Mouse (Mus musculus): ENCODE results near the gene Nlrp9b. TPM values are rescaled to one million over a fixed set of nuclear protein-coding genes. Genes with fewer than 3 reads are reported as not detected.
"Not testable (repeated sequence)": the region's sequence is repeated elsewhere in the genome, so short reads cannot be mapped to it uniquely, and the experiment has no call there.

Nlrp9b gene
- 0.06 TPM in 1 of 2 replicates, not detected in the other for polyA plus RNA-seq (2015; fragmentation: Nextera tagmentation; extraction: Ambion mirVana)

GRCm38 (mm10) chr7:19991165-19991564 is at the start of gene Nlrp9b:
Nlrp9b (plus strand) TSS chr7:19991465.
- DNase-seq (ENCODE audit: low spot score); H3K9me3 ChIP-seq (ENCODE audit: low read length); H3K9ac ChIP-seq (replicated peaks; ENCODE audit: low read depth); H3K36me3 ChIP-seq (ENCODE audit: insufficient read depth, low read length); H3K4me1 ChIP-seq (ENCODE audit: insufficient read depth, low read depth, low read length); H3K27me3 ChIP-seq (replicated peaks; ENCODE audit: insufficient read depth, low read length); H3K4me3 ChIP-seq (ENCODE audit: low read depth, low read length); H3K4me2 ChIP-seq (replicated peaks; ENCODE audit: low read depth, low read length); H3K27ac ChIP-seq (ENCODE audit: low read length); ATAC-seq: not testable (repeated sequence)
- WGBS = 63% methylated on average over 7 of the region's 8 CpGs

DNA sequence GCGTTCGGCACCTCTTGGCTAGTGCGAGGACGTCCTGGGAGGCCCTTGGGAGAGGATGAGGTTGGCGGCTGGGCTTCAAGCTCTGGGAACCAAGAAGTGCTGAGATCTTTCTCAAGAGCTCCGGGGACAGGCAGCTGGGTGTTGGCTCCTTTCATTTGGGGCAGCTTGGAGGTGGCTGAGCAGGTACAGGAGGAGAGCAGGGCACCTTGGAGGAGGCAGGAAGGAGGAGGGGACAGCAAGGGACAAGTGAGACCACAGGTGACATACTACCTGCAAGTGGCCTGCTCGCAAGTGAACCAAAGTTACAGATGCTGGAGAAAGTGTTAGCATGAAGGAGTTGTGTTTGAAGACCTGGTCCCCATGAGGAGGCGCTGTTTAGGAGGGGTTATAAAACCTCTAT is 46.6 kb upstream of the Nlrp9b start:
- no peak for ATAC-seq
- 88% methylated on average over 8 of the region's 8 CpGs for WGBS
- H3K9me3 ChIP-seq (ENCODE audit: low read length) = no peaks in the 10 kb centered on the region

GRCm38 (mm10) chr7:19945201-19945600 is 46.1 kb upstream of the Nlrp9b start:
- TF ChIP-seq EP300 (IDR thresholded peaks at IDR 0.05) (no peak), CTCF (IDR thresholded peaks at IDR 0.05) (no peak)
- H3K36me3 ChIP-seq (ENCODE audit: insufficient read depth, low read length) = no peaks in the 10 kb centered on the region
- no peaks in the 10 kb centered on the region for H3K4me1 ChIP-seq (ENCODE audit: insufficient read depth, low read depth, low read length)
- DNase-seq (ENCODE audit: low spot score) (no peak), ATAC-seq (no peak)
- no peak overlapping the region for H3K9ac ChIP-seq (replicated peaks; ENCODE audit: low read depth)
- no peak overlapping the region for H3K4me3 ChIP-seq (ENCODE audit: low read depth, low read length)
- H3K9me3 ChIP-seq (ENCODE audit: low read length) = no peaks in the 10 kb centered on the region
- 85% methylated on average over 5 of the region's 5 CpGs for WGBS
- H3K4me2 ChIP-seq (replicated peaks; ENCODE audit: low read depth, low read length) = no peak overlapping the region
- no peak overlapping the region for H3K27ac ChIP-seq (ENCODE audit: low read length)
- no peaks in the 10 kb centered on the region for H3K27me3 ChIP-seq (replicated peaks; ENCODE audit: insufficient read depth, low read length)

More for the DNA sequence above, 46.6 kb upstream of the Nlrp9b start:
- TF ChIP-seq CTCF (IDR thresholded peaks at IDR 0.05) = no peak
- no peak for TF ChIP-seq EP300 (IDR thresholded peaks at IDR 0.05)
- H3K9ac ChIP-seq (replicated peaks; ENCODE audit: low read depth) = no peak overlapping the region
- H3K36me3 ChIP-seq (ENCODE audit: insufficient read depth, low read length) = no peaks in the 10 kb centered on the region
- H3K27ac ChIP-seq (ENCODE audit: low read length) = no peak overlapping the region
- no peaks in the 10 kb centered on the region for H3K27me3 ChIP-seq (replicated peaks; ENCODE audit: insufficient read depth, low read length)
- H3K4me3 ChIP-seq (ENCODE audit: low read depth, low read length) = no peak overlapping the region
- no peak for DNase-seq (ENCODE audit: low spot score)
- no peaks in the 10 kb centered on the region for H3K4me1 ChIP-seq (ENCODE audit: insufficient read depth, low read depth, low read length)
- no peak overlapping the region for H3K4me2 ChIP-seq (replicated peaks; ENCODE audit: low read depth, low read length)

- Histone ChIP-seq H3K4me1 (ENCODE audit: insufficient read depth, low read depth, low read length) (no peaks in the 10 kb centered on the region), H3K9me3 (ENCODE audit: low read length) (no peaks in the 10 kb centered on the region), H3K36me3 (ENCODE audit: insufficient read depth, low read length) (no peaks in the 10 kb centered on the region), H3K27ac (ENCODE audit: low read length) (no peak overlapping the region), H3K27me3 (replicated peaks; ENCODE audit: insufficient read depth, low read length) (no peaks in the 10 kb centered on the region), H3K9ac (replicated peaks; ENCODE audit: low read depth) (no peak overlapping the region), H3K4me2 (replicated peaks; ENCODE audit: low read depth, low read length) (no peak overlapping the region), H3K4me3 (ENCODE audit: low read depth, low read length) (no peak overlapping the region)
- DNase-seq (ENCODE audit: low spot score) (no peak), ATAC-seq (no peak)
- TF ChIP-seq CTCF (IDR thresholded peaks at IDR 0.05) = no peak
- no peak for TF ChIP-seq EP300 (IDR thresholded peaks at IDR 0.05)
- 68% methylated on average over 13 of the region's 13 CpGs for WGBS
Observed at GRCm38 (mm10) chr7:19945821-19946515, 45.3 kb upstream of the Nlrp9b start.

- 75% methylated on average over 12 of the region's 12 CpGs for WGBS
- DNase-seq (ENCODE audit: low spot score) (no peak), ATAC-seq (no peak)
- TF ChIP-seq CTCF (IDR thresholded peaks at IDR 0.05) (no peak), EP300 (IDR thresholded peaks at IDR 0.05) (no peak)
- H3K4me3 ChIP-seq (ENCODE audit: low read depth, low read length) = no peak overlapping the region
- H3K4me2 ChIP-seq (replicated peaks; ENCODE audit: low read depth, low read length) = no peak overlapping the region
- no peak overlapping the region for H3K27ac ChIP-seq (ENCODE audit: low read length)
- no peaks in the 10 kb centered on the region for H3K27me3 ChIP-seq (replicated peaks; ENCODE audit: insufficient read depth, low read length)
- H3K36me3 ChIP-seq (ENCODE audit: insufficient read depth, low read length) = no peaks in the 10 kb centered on the region
- H3K9me3 ChIP-seq (ENCODE audit: low read length) = no peaks in the 10 kb centered on the region
- H3K9ac ChIP-seq (replicated peaks; ENCODE audit: low read depth) = no peak overlapping the region
- no peaks in the 10 kb centered on the region for H3K4me1 ChIP-seq (ENCODE audit: insufficient read depth, low read depth, low read length)
Observed at GRCm38 (mm10) chr7:19948956-19949355, 42.3 kb upstream of the Nlrp9b start.

DNA sequence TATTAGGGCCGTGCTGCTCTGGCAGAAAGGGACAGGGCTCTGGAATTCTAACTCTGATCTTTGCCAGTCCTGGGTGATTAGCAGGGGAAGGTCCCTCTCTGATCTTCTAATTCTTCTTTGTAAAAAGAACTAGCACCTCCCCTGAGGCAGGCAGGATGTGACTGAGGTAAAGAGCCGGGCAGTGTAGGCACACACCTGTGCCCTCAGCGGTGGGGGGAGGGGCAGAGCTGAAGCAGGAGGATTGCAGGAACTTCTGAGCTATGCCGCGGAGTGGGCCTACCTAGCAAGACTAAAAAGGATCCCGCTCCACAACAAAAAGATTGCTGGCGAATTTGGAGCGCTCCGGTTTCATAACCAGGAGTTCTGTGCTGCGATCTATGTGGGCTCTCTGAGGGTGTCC is 41.3 kb upstream of the Nlrp9b start:
- Histone ChIP-seq H3K27me3 (replicated peaks; ENCODE audit: insufficient read depth, low read length) (no peaks in the 10 kb centered on the region), H3K4me3 (ENCODE audit: low read depth, low read length) (no peak overlapping the region), H3K4me2 (replicated peaks; ENCODE audit: low read depth, low read length) (no peak overlapping the region), H3K9me3 (ENCODE audit: low read length) (no peaks in the 10 kb centered on the region), H3K36me3 (ENCODE audit: insufficient read depth, low read length) (no peaks in the 10 kb centered on the region), H3K4me1 (ENCODE audit: insufficient read depth, low read depth, low read length) (no peaks in the 10 kb centered on the region), H3K27ac (ENCODE audit: low read length) (no peak overlapping the region), H3K9ac (replicated peaks; ENCODE audit: low read depth) (no peak overlapping the region)
- TF ChIP-seq EP300 (IDR thresholded peaks at IDR 0.05) (no peak), CTCF (IDR thresholded peaks at IDR 0.05) (no peak)
- peak; percentile 27 for DNase-seq (ENCODE audit: low spot score)
- WGBS = 46% methylated on average over 10 of the region's 10 CpGs
- no peak for ATAC-seq
